Mouse (Mus musculus) urinary bladder, postnatal 0 days (tissue): ENCODE data around the gene Ccdc85b. TPM values are rescaled to one million over a fixed set of nuclear protein-coding genes. Genes with fewer than 3 reads are reported as not detected.

Experiments used
- polyA plus RNA-seq: library from polyadenylated mRNA; unstranded; fragments of >200 nt; fragmentation: Nextera tagmentation; extraction: Ambion mirVana; gene quantifications from 2 replicates; pipeline ENCODE4 v1.2.1, GENCODE M21; 2015

The Ccdc85b gene
- polyA plus RNA-seq: 15.1 and 16.5 TPM in 2 replicates

GRCm38 (mm10) chr19:5457746-5458442, at the start of gene Ccdc85b:
Gene Ccdc85b, minus strand, starts transcription at chr19:5457894.

DNA sequence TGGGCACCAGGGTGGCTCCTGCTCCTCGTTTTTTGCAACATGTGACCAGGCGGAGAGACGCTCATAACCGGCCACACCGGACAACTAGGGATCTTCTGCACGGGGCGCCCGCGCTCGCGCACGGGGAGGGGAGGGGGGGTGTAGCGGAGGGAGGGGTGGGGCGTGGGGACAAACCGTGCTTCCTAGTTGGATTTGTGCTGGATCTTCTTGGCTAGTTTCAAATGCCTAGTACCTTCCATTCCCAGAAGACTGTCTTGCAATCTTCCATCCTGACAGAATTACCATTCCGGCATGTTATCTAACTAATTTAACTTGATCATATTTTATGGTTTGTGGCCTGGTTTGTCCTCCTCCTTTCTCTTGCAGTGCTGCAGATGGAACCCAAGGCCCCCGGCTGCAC, 46.0 kb upstream of the Ccdc85b start, which contains the start of gene 1700020D05Rik:
Gene 1700020D05Rik (minus strand): TSS at position 101 of the 400 bp plus-strand sequence.

DNA sequence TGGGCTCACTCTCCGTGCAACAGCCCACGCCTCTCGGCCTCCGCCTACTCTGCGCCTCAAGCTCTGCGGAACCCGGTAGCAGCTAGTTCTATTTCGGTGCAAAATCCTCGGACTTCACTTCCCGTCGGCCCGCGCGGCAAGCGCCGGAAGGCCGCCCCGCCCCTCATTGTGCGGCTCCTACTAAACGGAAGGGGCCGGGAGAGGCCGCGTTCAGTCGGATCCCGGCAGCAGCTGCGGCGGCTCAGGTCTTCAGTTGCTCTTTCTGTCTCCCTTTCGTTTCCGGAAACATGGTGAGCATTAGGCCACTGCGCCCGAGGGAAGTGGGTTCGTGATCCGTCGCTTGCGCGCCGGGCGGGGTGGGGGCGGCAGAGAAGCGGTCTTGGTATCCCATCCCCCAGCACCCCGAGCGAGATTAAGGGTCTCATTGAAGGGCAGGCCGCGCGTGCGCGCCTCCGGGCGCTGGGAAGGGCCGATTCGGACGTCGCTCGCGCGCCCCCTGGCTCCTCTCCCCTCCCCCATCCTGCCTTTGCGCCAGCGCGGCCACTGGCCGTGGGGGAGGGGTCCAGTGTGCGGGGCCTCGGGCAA, 32.7 kb upstream of the Ccdc85b start, which contains the start of gene Cfl1:
Gene Cfl1 (plus strand): TSS at position 143 of the 585 bp plus-strand sequence.

DNA sequence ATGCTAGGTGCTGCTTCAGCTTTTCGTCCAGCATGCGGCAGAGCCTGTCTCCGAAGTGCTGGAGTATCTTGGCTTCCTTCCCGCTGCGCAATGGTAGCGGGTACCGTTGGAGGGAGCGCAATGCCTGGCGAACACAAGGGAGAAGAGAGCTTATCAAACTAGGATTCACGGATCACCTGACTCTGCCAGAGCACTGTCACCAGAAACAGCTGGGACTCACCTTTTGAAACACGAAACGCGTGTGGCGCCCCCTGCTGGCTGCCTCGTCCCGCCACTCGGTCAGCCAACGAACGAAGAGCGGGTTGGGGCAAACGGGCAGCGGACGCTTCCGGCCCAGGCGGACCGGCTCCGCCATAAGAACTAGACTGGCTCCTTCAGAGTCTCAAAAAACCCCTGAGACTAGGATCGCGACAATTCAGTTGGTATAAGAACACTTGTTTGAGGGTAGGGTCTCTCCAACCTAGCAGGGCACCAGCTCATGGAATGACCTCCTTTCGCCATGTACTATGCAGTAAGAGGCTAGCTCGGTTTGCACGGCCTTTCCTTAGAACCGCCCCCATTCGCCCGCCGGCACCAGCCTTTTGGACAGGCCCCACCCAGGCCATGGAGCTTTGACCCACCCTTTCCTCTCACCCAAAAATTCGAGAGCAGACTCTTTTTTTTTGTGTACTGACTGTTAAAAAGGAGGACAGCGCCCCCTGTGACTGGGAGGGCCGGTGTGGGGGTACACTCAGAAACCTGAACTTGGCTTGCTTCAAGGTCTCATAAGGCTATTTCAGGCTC, 30.3 kb upstream of the Ccdc85b start, which contains the start of gene Mus81:
Gene Mus81 (minus strand): TSS at position 635 of the 783 bp plus-strand sequence.

DNA sequence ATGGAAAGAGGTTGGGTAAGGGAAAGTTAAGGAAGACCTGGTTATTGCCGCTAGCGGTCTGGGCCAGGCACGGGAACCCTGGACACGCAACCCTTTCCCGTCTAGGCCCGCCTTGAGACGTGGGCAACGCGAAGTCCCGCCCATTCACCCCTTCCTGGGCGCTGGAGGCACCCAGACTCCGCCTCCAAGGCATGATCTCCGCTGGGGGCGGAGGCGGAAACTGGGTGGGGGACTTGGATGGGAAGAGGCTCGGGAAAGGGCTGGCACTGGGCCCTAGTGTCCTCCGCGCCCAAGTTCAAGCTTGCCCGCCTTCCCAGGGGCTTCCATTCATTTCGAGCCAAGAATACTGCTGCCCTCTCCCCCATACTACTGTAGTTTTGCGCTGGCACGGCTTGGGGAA, 16.0 kb upstream of the Ccdc85b start, which contains the start of gene Efemp2:
Gene Efemp2 (plus strand): TSS at position 235 of the 400 bp plus-strand sequence.

GRCm38 (mm10) chr19:5468374-5468773, 10.7 kb upstream of the Ccdc85b start, which contains the start of gene Ctsw:
Gene Ctsw, minus strand, starts transcription at chr19:5468507.

GRCm38 (mm10) chr19:5460465-5460911, 2.8 kb upstream of the Ccdc85b start, which contains the start of gene Fibp:
Gene Fibp, plus strand, starts transcription at chr19:5460615.

GRCm38 (mm10) chr19:5447515-5448353, 10.0 kb downstream of the Ccdc85b start, which contains the start of gene Fosl1:
Gene Fosl1, plus strand, starts transcription at chr19:5447547.

DNA sequence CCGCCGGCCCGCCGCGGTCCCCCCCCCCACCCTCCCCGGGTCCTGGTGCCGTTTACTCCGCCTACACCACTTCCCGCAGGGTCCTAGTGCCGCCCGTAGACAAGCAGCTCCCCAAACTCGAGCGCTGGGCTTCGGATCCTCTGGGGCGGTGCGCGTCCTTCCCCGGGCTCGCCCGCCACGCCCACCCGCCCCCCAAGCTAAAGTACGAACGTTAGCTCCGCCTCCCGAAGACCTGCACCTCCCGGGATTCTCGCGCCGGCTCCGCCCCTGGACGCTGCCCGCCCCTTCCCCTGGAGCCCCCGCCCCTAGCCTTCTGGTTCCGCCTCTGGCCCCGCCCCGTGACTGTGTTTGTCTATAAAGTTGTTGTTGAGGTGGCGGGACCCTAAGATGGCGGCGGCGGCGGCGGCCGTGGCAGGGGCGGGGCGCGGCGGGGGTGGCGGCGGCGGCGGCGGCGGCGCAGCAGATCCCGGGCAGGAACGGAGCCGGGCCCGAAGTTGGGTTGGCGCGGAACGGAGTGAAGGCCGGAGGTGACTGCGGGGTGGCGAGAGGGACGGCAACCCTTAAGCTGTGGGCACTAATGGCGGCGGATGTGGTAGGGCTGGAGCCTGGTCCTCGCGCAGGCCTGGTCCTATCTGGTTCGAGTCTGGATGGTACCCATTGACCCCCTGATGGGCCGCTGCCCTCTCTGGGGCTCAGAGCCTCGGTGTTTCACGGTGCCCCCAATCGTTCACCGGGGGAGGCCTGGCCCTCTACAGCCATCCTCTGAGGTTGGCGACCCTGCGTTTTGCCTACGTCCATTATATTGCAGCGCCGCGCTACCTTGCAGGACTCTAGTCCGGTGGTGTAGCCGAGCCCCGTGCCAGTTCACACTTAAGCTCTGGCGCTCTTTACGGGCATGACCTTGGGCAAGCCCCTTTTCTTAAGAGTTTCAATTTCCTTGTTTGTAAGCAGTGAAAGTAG, 32.6 kb downstream of the Ccdc85b start, which contains the start of the genes Drap1 and AI837181:
Gene Drap1 (minus strand): TSS at position 198 of the 960 bp plus-strand sequence.
Gene AI837181 (plus strand): TSS at position 363 of the 960 bp plus-strand sequence.

Other genes starting within 250 kb of the Ccdc85b start
- gene Pacs1, start 184.8 kb downstream of the Ccdc85b start, polyA plus RNA-seq: 8.8 and 10.0 TPM in 2 replicates
- gene Sf3b2, start 162.4 kb downstream of the Ccdc85b start, polyA plus RNA-seq: 155 and 159 TPM in 2 replicates
- gene Gal3st3, start 159.6 kb downstream of the Ccdc85b start, polyA plus RNA-seq: 0.33 and 0.35 TPM in 2 replicates
- not detected in 2 replicates for gene Catsper1, start 122.2 kb downstream of the Ccdc85b start, polyA plus RNA-seq
- gene Cst6, start 108.3 kb downstream of the Ccdc85b start, polyA plus RNA-seq: 5.3 and 6.6 TPM in 2 replicates
- 25.2 and 27.2 TPM in 2 replicates for gene Eif1ad, start 91.2 kb downstream of the Ccdc85b start, polyA plus RNA-seq
- 266 and 286 TPM in 2 replicates for gene Banf1, start 90.7 kb downstream of the Ccdc85b start, polyA plus RNA-seq
- gene Sart1, start 69.2 kb downstream of the Ccdc85b start, polyA plus RNA-seq: 33.0 and 39.0 TPM in 2 replicates
- not detected in 2 replicates for gene Tsga10ip, start 55.4 kb downstream of the Ccdc85b start, polyA plus RNA-seq
- 234 and 246 TPM in 2 replicates for gene Drap1, start 32.9 kb downstream of the Ccdc85b start, polyA plus RNA-seq
- gene AI837181, start 32.8 kb downstream of the Ccdc85b start, polyA plus RNA-seq: 45.6 and 53.5 TPM in 2 replicates
- gene Fosl1, start 10.3 kb downstream of the Ccdc85b start, polyA plus RNA-seq: 0.61 and 1.6 TPM in 2 replicates
- 78.4 and 88.2 TPM in 2 replicates for gene Fibp, start 2.7 kb upstream of the Ccdc85b start, polyA plus RNA-seq
- 0.16 and 0.62 TPM in 2 replicates for gene Ctsw, start 10.6 kb upstream of the Ccdc85b start, polyA plus RNA-seq
- 118 and 128 TPM in 2 replicates for gene Efemp2, start 16.1 kb upstream of the Ccdc85b start, polyA plus RNA-seq
- gene Mus81, start 30.5 kb upstream of the Ccdc85b start, polyA plus RNA-seq: 23.1 and 28.7 TPM in 2 replicates
- 1,724 and 1,857 TPM in 2 replicates for gene Cfl1, start 32.6 kb upstream of the Ccdc85b start, polyA plus RNA-seq
- gene 1700020D05Rik, start 45.9 kb upstream of the Ccdc85b start, polyA plus RNA-seq: 0.27 TPM in 1 of 2 replicates, not detected in the other
- 4.8 and 6.5 TPM in 2 replicates for gene Snx32, start 52.6 kb upstream of the Ccdc85b start, polyA plus RNA-seq
- 2.6 and 3.4 TPM in 2 replicates for gene Ovol1, start 102.8 kb upstream of the Ccdc85b start, polyA plus RNA-seq
- 6.1 and 6.2 TPM in 2 replicates for gene Ap5b1, start 110.1 kb upstream of the Ccdc85b start, polyA plus RNA-seq
- 45.5 and 58.5 TPM in 2 replicates for gene Rnaseh2c, start 144.0 kb upstream of the Ccdc85b start, polyA plus RNA-seq
- 31.9 and 33.2 TPM in 2 replicates for gene Kat5, start 152.3 kb upstream of the Ccdc85b start, polyA plus RNA-seq
- gene Rela, start 179.6 kb upstream of the Ccdc85b start, polyA plus RNA-seq: 38.5 and 43.5 TPM in 2 replicates
- 14.1 and 14.4 TPM in 2 replicates for gene Sipa1, start 205.8 kb upstream of the Ccdc85b start, polyA plus RNA-seq
- 11.8 and 12.4 TPM in 2 replicates for gene Map3k11, start 230.8 kb upstream of the Ccdc85b start, polyA plus RNA-seq
- 8.9 and 9.8 TPM in 2 replicates for gene Pcnx3, start 231.0 kb upstream of the Ccdc85b start, polyA plus RNA-seq
- 0.33 and 0.46 TPM in 2 replicates for gene Kcnk7, start 246.5 kb upstream of the Ccdc85b start, polyA plus RNA-seq